Mouse (Mus musculus) ES-E14 (cell line): ENCODE data around the gene Pigl. TPM values are rescaled to one million over a fixed set of nuclear protein-coding genes. Genes with fewer than 3 reads are reported as not detected.
A peak's percentile ranks its signal among the peaks of the same experiment; 100 is the strongest.

ENCODE experiments used
- DNase-seq: peaks from one replicate; pipeline ENCODE4 v3.0.0-alpha.2; 2013; ENCODE audit warnings: low read depth, low spot score
- H3K27ac ChIP-seq: 2 replicates; pipeline ENCODE4 v1.5.1; 2012; ENCODE audit warnings: low read depth, mild to moderate bottlenecking, low read length, moderate library complexity, mixed read lengths; ENCODE audit not compliant: poor library complexity, insufficient read depth, severe bottlenecking
- H3K36me3 ChIP-seq: 2 replicates; pipeline ENCODE4 v1.6.1; 2012; ENCODE audit warnings: mild to moderate bottlenecking, low read length, moderate library complexity, mixed read lengths; ENCODE audit not compliant: control insufficient read depth, poor library complexity, insufficient read depth, severe bottlenecking
- H3K4me1 ChIP-seq, 2 experiments: fragments of 150-350 bp in 1 of 2; sonication (generic) in 1 of 2; 2 replicates each; pipeline ENCODE4 v1.6.1; 2012; ENCODE audit warnings: low read length in 2 of 2, mild to moderate bottlenecking in 1 of 2, mixed read lengths in 1 of 2; ENCODE audit not compliant: control insufficient read depth in 2 of 2, insufficient read depth in 2 of 2, poor library complexity in 1 of 2
- H3K4me3 ChIP-seq, 2 experiments: fragments of 150-350 bp in 1 of 2; sonication (generic) in 1 of 2; 2 replicates each; pipeline ENCODE4 v1.5.1; 2012; ENCODE audit warnings: low read length in 2 of 2, low read depth in 1 of 2, mild to moderate bottlenecking in 1 of 2, mixed read lengths in 1 of 2; ENCODE audit not compliant: insufficient read depth in 1 of 2, poor library complexity in 1 of 2, severe bottlenecking in 1 of 2
- H3K9ac ChIP-seq: 2 replicates; pipeline ENCODE4 v1.6.1; 2012; ENCODE audit warnings: low read depth, mild to moderate bottlenecking, low read length, mixed read lengths; ENCODE audit not compliant: poor library complexity, insufficient read depth, severe bottlenecking
- H3K9me3 ChIP-seq: fragments of 150-350 bp; sonication (generic); 2 replicates; pipeline ENCODE4 v1.6.1; 2012; ENCODE audit warnings: low read depth, mild to moderate bottlenecking, low read length; ENCODE audit not compliant: control insufficient read depth, insufficient read depth
- CHD2 ChIP-seq: IDR thresholded peaks from 2 replicates; pipeline ENCODE4 v1.6.1; 2014; ENCODE audit warnings: mild to moderate bottlenecking, low read depth, low read length, inconsistent platforms
- HCFC1 ChIP-seq: IDR thresholded peaks from 2 replicates; pipeline ENCODE4 v1.6.1; 2012; ENCODE audit warnings: low read length, inconsistent platforms, borderline replicate concordance; ENCODE audit not compliant: insufficient read depth
- MAFK ChIP-seq: IDR thresholded peaks from 2 replicates; pipeline ENCODE4 v1.6.1; 2014; ENCODE audit warnings: mild to moderate bottlenecking, low read depth, low read length, inconsistent platforms; ENCODE audit not compliant: insufficient read depth
- ZC3H11A ChIP-seq: IDR thresholded peaks from 2 replicates; pipeline ENCODE4 v1.6.1; 2012; ENCODE audit warnings: low read depth, mild to moderate bottlenecking, inconsistent platforms, low read length, borderline replicate concordance
- ZNF384 ChIP-seq: IDR thresholded peaks from 2 replicates; pipeline ENCODE4 v1.6.1; 2012; ENCODE audit warnings: low read depth, low read length, inconsistent platforms
- in situ Hi-C, 2 experiments: fragments of 600-800 bp; cut with MboI; formaldehyde crosslinking; loops; one replicate each; pipeline ENCODE4 v1.15.1; 2025; ENCODE audit warnings: low sequenced_read_pairs in 2 of 2, inconsistent platforms in 1 of 2; ENCODE audit not compliant: unreplicated experiment in 2 of 2
- total RNA-seq: library from RNA; depleted of rRNA; stranded (reverse); fragments of 300-350 nt; gene quantifications from 2 replicates; pipeline ENCODE4 v1.2.3, GENCODE M21; 2012

The Pigl gene
- total RNA-seq, 1 experiment: 25.8 TPM

DNA sequence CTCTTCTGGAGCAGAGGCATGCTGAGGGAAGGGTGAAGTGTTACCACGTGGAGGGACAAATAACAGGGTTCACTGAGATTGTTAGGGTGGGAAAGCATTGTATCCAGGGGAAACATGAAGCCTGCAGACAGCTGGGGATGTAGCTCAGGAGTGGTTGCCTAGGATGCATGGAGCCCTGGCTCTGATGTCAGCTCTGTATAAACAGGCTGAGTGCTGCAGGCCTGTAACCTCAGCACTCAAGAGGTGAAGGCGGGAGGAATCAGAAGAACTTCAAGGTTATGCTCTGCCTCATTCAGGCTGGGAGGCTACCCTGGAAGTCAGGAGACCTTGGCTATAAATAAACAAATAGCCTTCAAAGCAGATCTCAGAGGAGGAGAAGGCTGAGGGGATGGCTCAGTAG, 60.7 kb downstream of the Pigl start:
- Histone ChIP-seq H3K36me3 (no peaks in the 10 kb centered on the region), H3K4me1 (peaks cover 0 to 8% of the 10 kb centered on the region in 2 experiments; a peak in 2 of 4 replicates), H3K9me3 (no peaks in the 10 kb centered on the region), H3K4me3 (no peak overlapping the region), H3K27ac (no peak overlapping the region), H3K9ac (no peak overlapping the region)
- TF ChIP-seq CHD2: no peak
- no peak for TF ChIP-seq MAFK
- TF ChIP-seq ZC3H11A: no peak
- no peak for TF ChIP-seq HCFC1
- TF ChIP-seq ZNF384: no peak
- DNase-seq: no peak
- in situ Hi-C loops: no loop called here

DNA sequence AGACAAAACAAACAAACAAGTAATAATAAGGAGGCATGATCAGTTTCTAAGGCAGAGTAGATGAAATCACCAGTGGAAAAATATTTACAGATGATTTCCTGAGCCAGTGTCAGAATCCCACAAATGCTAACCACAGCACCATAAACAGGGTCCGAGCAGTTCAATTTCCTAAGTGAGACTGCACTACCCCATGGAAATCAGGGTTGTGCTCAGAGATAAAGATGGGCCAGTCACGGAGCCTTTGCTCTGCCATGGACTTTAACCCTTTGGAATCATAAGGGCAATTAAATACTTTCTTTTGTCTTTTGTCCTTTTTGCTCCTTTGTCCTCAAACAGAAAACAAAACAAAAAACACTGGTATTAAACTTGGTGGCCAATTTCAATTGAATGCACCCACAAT, 64.0 kb downstream of the Pigl start:
- no peak for DNase-seq
- no peak for TF ChIP-seq ZNF384
- no peak for TF ChIP-seq ZC3H11A
- no peak for TF ChIP-seq HCFC1
- no peak for TF ChIP-seq CHD2
- no peak for TF ChIP-seq MAFK
- Histone ChIP-seq H3K36me3 (peaks cover 9% of the 10 kb centered on the region), H3K9ac (no peak overlapping the region), H3K4me1 (peaks cover 0 to 11% of the 10 kb centered on the region in 2 experiments; a peak in 2 of 4 replicates), H3K27ac (no peak overlapping the region), H3K9me3 (no peaks in the 10 kb centered on the region), H3K4me3 (no peak overlapping the region)
- in situ Hi-C loops: no loop called here

DNA sequence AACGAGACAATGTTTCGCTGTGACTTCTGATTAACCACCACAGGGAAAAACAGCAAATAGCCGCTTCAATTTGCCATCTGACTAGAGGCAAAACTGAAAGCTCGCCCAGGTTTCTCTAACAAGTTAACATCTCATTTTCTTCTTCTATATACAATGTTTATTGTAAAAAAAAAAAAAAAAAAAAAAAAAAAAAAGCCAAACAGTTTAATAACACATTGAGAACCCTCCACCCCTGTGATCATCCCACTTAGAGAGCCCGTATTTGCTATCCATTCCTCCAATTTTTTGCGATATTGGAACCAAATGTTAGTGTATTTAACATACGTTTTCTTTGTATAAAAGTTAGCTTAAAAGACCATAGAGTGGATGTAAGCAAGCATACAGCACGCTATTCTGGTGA, 78.8 kb downstream of the Pigl start:
- no peak overlapping the region for H3K27ac ChIP-seq
- TF ChIP-seq ZC3H11A (no peak), ZNF384 (0 out of 2 replicates have a peak, but pooled peaks have one; percentile 21)
- no peak for DNase-seq
- H3K9me3 ChIP-seq: no peaks in the 10 kb centered on the region
- no peak overlapping the region for H3K9ac ChIP-seq
- peaks cover 5 to 10% of the 10 kb centered on the region in 2 experiments for H3K4me1 ChIP-seq
- peaks cover 7% of the 10 kb centered on the region for H3K36me3 ChIP-seq
- in situ Hi-C loops: no loop called here
- H3K4me3 ChIP-seq: peak overlapping the region in 1 of 2 experiments; percentile 94; a peak in 1 of 4 replicates

DNA sequence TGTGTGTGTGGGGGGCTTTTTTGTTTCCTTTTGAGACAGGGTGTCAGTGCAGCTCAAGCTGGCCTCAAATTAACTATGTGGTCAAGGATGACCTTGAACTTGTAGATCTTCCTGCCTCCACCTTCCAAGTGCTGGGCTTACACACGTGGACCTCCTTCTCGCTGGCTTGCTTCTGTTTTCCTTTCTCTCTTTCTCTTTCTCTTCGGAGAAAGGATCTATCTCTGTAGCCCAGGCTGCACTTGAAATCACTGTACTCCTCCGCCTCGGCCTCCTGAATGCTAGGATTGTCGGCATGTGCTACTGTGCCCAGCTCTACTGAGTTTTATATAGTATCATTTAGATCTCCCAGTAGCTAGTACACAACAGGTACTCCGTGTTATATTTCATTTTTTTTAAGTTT, 79.3 kb downstream of the Pigl start:
- peaks cover 7% of the 10 kb centered on the region for H3K36me3 ChIP-seq
- no peaks in the 10 kb centered on the region for H3K9me3 ChIP-seq
- H3K4me3 ChIP-seq: peak overlapping the region; percentile 58 to 94
- H3K4me1 ChIP-seq: peaks cover 5 to 12% of the 10 kb centered on the region in 2 experiments
- no peak for TF ChIP-seq HCFC1
- TF ChIP-seq ZC3H11A: no peak
- TF ChIP-seq ZNF384: no peak
- TF ChIP-seq MAFK: no peak
- no peak for TF ChIP-seq CHD2
- H3K9ac ChIP-seq: peak overlapping the region; percentile 62
- H3K27ac ChIP-seq: no peak overlapping the region
- in situ Hi-C loops: no loop called here
- no peak for DNase-seq
